Mouse (Mus musculus): ENCODE data around the gene Osbpl11.
"Not testable (repeated sequence)": the region's sequence is repeated elsewhere in the genome, so short reads cannot be mapped to it uniquely, and the experiment has no call there.

Osbpl11 gene

DNA sequence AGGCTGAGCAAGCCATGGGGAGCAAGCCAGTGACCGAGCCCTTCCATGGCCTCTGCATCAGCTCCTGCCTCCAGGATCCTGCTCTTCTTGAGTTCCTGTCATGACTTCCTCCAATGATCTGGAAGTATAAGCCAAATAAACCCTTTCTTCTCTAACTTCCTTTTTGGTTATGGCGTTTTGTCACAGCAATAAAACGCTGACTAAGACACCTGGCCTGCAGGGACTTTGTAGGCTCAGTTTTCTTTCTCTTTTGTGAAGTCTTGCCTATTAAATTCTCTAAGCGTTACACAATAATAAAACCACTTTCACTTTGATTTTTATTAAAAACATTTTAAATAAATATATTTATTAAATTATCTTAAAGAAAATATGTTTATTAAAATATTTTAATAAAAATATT, 7.1 kb upstream of the Osbpl11 start:
- no peak for DNase-seq (ENCODE audit: extremely low spot score)

DNA sequence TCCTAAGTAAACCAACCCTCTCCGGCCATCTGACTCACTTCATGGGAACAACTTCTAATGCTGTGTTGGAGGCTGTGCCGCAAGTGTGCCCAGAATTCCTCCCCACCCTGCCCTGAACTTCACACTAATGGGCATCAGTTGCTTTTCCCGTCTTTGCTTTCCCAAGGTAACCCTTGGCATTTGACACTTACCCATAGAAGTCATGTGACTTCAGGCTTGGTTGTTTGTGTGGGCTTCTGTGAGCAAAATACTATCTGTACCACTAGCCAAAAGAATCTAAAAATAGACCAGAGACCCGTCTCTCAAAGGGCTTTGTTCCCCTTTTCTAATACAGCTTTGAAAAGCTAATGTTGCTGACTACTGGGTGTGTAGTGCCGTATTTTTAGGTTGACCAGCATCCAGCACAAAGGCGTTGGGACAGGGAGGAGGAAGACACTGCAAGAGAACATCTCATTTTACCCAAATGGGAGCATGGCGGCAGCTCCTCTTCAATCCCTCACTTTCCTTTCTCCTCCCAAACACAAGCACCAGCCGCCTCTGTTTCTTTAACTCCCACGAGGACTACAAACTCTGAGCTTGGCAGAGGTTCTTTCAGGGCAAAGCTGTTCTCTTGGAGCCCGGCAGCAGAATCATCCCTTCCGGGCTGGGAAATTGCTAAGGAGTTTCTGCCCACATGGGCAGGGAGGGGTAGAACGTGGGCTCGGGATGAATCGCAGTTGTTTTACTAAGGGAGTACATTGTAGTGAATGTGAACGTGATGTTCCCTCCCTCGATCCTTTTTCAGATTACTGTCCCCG, 6.4 kb upstream of the Osbpl11 start:
- DNase-seq (ENCODE audit: extremely low spot score) = no peak

DNA sequence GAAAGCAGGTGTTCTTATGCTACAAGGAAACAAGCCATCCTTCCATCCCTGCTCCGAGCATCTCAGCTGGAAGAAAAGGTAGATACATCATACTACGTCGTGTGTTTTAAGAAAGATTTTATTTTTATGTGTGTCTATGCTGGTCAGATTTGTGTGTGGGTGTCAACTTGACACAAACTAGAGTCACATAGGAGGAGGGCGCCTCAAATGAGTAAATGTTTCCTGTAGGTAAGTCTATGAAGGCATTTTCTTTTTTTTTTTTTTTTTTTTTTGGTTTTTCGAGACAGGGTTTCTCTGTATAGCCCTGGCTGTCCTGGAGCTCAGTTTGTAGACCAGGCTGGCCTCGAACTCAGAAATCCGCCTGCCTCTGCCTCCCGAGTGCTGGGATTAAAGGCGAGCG, 5.6 kb upstream of the Osbpl11 start:
- not testable (repeated sequence) for DNase-seq (ENCODE audit: extremely low spot score)

DNA sequence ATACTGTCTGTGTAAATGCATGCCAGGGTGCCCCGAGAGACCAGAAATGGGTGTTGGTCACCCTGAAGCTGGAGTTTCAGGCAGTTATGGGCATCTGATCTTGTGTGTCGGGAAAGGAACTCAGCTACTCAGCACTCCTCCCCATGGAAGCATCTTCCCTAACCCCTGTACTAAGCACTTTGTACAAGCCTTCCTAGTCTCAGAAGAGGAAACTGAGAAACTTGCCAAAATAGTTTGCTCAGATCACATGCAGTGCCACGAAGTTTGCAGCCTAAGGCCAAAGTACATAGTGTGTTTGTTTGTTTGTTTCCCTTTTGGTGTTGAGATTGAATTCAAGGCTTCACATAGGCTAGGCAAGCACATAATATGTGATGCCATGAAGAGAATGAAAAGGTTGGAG, 5.0 kb upstream of the Osbpl11 start:
- no peak for DNase-seq (ENCODE audit: extremely low spot score)

DNA sequence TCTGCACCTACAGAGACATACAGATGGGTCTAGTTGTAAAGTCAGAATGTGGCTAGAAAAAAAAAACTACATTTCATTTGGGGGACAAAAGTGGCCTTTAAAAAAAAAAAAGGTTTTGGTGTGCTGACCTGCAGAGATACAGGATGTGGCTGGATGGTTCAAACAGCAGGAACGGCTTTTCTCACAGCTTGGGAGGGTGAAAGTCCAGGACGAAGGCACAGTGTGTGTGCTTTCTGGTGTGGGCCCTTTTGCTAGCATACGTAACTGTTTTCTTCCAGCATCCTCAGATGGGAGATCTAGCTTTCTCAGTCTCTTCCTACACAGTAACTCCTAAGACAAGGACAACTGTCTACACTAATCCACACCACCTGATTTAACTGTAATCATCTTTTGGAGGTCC, 4.1 kb upstream of the Osbpl11 start:
- DNase-seq (ENCODE audit: extremely low spot score) = no peak

DNA sequence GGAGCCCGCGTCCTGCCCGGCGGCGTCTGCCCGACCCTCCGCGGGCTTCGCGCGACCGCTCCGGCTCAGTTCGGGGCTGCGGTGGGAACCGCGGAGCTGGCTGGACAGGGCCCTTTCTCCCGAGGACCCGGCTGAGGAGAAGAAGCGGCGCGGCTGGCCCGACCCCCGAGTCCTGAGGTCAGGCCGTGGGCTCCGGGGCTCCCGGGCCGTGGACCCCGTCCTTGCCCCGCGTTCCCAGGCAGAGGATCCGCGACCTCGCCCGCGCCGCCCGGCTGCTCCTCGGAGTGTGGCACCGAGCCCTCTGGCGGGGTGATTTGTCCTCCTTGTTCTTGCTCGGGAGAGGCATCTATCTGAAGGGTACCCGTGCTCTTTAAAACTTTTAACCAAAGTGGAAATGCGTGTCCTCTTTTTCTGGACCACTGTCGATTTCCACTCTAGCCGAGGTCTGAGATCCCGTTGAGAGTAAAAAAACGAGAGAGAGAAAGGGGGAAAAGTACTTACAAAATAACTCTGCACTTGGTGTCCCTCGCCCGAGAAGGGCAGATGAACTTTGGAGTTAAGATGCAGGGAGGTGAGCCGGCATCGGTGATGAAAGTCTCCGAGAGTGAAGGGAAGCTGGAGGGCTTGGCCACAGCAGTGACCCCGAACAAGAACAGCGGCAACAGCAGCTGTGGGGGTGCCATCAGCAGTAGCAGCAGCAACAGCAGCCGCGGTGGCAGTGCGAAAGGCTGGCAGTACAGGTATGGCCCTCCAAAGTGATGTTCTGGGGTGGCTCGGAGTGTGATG, 583 bp downstream of the Osbpl11 start:
- no peak for DNase-seq (ENCODE audit: extremely low spot score)

DNA sequence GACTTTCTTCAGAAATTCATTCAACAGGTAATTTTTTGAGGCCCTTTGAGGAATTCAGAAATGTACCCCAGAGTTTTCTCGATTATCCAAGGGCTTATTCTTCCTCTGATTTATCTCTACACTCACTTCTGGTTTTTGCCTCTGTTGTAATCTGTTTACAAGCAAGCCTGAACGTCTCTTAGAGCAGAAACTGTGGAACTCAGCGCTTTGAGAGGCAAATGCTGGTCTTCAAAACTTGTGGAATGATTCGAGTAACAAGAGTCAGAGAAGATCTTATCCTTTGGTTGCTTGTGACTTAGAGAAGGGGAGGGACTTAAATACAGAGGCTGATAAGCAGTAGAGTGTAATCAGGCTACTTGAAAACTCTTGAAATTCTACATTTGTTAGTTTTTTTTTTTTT, 1.3 kb downstream of the Osbpl11 start:
- no peak for DNase-seq (ENCODE audit: extremely low spot score)

DNA sequence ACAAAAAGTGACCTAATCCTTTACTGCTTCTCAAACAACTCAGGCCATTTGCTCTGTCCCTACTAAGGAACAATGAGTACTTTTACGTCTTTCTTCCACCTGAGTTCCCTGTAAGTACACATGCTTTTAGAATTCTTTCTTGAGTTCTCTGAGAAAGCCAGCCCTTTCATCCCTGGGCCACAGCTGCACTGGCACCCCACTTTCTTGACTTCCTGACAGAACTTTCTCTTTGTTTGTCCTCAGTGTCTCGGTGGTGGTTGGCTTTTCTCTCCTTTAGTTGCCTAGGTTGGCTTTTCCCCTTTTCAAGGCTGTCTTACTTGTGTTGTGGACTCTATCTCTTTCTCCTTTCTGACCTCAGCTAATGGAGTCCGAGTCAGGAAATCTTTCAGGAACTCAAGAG, 3.2 kb downstream of the Osbpl11 start:
- no peak for DNase-seq (ENCODE audit: extremely low spot score)

DNA sequence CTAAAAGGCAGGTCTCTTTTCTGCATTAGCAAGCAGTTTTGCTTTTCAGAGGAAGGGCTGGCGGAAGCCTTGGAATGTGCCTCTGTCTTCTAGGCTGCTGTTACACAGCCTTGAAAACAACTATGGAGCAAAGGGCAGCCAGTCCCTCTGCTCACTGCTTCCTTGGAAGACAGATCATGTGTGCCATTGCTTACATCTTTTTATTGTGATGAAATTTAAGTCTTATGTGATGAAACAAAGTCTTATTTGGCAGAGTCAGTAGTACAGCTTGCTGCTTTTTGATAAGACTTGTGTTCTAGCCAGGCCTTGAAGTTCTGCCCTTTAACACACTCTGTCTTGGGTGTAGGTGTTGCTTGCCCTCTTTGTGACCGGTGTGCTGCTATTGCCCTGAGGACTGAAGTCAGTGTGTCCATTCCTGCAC, 6.8 kb downstream of the Osbpl11 start:
- DNase-seq (ENCODE audit: extremely low spot score) = no peak

DNA sequence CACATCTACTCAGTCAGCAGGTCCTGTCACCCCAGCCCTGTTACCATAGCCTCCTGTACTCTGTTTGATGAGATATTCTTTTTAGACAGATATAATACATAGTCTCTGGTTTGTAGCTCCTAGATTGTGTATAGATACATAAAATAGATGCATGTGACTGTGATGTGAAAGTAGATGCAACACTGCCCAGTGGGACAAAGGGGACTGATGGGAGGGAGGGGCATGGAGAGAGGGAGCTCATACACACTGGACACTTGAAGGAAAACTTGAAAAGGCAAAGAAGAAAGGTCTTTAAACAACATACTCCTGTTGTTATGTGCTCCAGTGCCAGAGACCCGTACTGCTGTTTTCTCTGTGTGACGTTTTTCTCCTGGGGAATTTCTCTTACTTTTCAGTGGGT, 7.4 kb downstream of the Osbpl11 start:
- DNase-seq (ENCODE audit: extremely low spot score) = no peak

DNA sequence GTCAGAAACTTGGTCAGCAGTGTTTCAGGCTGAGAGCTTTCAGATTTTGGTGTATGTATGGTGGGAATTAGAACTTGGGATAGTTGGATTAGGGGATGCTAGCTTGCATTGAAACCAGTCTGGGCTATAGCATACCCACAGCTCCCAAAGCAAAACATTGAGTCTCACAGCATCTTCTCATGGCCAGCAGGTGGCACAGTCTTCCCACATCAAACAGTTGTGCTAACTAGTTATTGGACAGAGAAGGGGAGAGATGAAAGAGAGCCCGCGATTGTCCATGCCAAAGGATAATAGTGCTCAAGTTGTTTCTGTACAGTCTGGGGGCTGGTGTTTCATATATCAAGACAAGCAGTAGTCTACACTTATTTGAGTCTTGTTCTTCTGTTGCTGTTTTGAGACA, 8.8 kb downstream of the Osbpl11 start:
- DNase-seq (ENCODE audit: extremely low spot score) = peak; percentile 32

DNA sequence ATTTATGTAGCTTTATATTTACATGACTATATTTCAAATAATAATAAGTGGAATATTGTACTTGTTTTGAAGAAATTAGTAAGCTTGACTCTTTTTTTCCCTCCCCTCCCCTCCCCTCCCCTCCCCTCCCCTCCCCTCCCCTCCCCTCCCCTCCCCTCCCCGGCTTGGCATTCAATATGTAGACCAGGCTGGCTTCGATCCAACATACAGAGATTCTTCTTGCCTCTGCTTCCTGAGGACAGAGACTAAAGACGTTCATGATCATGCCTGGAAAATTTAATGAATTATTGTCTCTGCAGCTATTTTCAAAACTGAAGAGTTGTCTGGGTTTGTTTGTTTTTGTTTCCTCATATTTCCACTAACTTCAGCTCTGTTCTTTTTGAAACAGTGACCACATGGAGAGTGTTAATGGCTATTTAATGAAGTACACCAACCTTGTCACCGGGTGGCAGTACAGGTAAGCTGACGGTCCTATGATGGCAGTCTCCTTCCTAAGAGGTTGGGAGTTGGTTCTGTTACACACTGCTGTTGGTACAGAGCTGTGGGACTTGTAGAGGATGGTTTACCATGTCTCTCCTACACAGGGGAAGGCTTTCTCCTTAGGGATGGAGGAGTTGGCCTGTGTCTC, 10.9 kb downstream of the Osbpl11 start:
- DNase-seq (ENCODE audit: extremely low spot score) = no peak

DNA sequence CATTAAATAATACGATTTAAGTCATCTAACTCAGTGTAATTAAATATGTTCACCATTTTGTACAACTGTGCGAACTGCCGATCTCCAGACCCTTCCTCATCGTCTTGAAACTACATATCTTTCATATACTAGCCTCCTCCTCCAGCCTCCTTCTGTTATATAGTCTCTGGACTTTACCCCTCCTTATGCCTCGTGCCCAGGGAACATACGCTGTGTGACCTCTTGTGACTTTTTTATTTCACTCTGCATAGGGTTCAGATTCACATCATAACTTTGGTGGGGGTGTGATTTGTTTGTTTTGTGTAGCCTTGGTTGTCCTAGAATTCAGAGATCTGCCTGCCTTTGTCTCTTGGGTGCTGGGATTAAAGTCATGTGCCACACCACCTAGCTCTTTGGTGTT, 11.7 kb downstream of the Osbpl11 start:
- DNase-seq (ENCODE audit: extremely low spot score) = no peak

DNA sequence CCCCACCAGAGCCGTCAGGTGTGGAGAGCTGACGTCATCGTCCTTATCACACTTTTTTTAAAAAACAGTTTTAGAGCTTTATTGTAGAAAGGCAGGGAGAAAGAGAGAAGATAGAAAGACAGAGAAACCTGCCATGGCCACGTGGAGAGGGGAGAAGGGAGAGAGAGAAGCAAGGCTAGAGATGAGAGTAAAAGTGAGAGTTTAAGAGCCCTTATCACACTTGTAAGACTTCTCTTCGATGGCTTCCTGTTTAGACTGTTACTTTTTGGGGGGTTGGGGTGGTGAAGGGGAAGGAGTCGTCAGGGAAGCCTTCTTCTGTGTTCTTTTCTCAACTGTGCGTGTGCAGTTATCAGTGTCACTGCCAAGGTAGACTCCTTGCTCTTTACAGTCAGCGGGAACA, 15.7 kb downstream of the Osbpl11 start:
- DNase-seq (ENCODE audit: extremely low spot score) = no peak

DNA sequence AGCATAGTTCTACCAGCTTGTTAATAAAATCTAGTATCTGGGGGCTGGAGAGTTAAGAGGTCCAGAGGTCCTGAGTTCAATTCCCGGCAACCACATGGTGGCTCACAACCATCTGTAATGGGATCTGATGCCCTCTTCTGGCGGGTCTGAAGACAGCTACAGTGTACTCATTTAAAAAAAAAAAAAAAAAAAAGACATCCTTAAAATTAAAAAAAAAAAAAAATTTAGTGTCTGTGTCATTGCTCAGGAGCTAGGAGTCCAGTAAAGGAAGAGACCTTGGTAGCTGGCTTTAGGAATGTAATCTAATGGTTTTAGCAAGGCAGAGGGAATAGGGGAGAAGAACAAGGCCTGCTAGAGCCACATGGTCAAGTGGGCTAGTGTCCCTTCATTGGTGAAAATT, 25.9 kb downstream of the Osbpl11 start:
- DNase-seq (ENCODE audit: extremely low spot score) = no peak

DNA sequence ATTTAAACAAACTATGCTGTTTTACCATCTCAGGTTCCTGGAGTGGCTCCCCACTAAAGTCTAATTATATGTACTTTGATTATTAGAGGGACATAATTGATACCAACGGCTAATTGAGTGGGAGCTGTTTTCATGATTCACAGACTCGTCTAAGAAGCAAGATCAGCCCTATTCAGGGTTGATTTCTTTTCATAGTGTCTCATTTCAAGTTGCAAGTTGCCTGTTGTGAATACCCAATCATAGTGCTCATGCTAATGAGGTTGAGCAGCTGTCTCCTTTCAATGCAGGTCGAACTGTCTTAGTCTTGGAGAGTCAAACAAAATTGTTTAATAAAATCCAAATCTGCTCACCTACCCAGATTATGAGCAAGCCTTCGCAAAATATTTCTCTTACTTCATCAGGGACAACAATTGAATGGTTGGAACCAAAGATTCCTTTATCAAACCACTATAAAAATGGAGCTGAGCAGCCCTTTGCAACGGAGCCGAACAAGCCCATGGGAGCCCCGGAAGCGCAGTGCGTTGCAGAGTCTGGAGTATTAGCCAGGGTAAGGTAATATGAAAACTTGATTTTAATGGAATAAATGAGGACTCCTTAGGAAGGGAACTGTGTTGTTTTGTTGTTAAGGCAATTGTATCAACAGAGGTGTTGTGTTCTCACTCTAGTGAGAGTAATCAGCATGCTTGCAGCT, 31.6 kb downstream of the Osbpl11 start:
- no peak for DNase-seq (ENCODE audit: extremely low spot score)

DNA sequence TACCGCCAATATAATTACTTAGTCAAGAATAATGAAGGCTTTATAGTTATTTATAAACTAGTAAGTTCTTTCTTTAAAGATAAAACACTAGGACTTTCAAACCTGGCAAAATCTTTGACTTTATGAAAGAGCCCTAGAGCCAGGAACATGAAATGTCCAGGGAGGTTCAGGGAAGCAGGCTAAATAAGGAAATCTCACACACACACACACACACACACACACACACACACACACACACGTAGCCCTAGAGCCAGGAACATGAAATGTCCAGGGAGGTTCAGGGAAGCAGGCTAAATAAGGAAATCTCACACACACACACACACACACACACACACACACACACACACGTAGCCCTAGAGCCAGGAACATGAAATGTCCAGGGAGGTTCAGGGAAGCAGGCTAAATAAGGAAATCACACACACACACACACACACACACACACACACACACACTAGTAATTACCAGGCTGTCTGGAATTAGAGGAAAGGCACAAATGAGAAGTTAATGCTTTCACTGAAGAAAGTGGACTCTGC, 32.7 kb downstream of the Osbpl11 start:
- not testable (repeated sequence) for DNase-seq (ENCODE audit: extremely low spot score)

DNA sequence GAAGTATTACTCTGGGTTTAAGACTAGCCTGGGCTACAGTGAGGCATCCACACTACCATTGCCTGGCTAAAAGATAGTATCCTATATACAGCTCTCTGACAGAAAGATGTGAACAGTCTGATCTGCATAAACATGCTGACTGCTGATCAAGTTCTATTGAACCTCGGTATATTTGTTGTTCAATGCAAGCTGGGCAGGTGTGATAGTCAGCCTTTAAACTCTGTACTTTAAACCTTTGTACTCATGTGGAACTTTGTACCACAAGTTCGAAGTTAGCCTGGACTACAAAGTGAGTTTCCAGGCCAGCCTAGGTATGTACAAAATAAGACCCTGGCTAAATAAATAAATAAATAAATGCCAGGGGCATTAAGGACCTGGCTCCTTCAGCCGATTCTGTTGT, 37.6 kb downstream of the Osbpl11 start:
- no peak for DNase-seq (ENCODE audit: extremely low spot score)

DNA sequence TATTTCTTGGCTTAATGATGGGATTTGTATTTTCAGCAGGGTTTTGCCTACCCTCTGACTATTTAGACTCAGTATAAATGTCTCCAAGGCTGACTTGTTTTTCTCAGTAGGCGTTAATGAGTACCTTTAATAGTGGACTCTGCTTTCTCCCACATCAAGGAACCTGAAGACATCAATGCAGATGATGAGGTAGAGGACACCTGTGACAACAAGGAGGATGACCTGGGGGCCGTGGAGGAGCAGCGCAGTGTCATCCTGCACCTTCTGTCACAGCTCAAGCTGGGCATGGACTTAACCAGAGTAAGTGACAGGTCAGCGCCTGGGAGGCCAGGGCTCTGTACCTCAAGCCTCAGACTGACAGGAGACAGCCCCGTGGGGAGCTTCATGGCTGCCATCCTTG, 39.5 kb downstream of the Osbpl11 start:
- DNase-seq (ENCODE audit: extremely low spot score) = no peak

DNA sequence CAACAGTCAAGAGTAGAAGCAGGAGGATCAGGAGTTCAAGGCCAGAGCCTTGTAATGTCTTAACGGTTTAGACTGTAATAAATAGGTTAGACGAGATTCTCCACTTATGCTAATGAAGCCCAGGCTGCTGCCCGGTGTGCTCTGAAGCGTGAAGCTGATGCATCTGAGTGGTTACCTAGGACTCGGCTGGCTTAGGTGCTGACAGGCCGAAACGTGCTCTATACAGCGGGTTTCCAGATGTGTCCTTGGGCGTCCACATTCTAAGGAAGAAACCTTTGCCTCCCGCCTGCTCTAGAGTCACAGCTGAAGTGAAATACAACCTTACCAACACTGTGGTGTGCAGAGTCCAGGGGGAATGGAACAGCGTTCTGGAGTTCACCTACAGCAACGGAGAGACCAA, 49.3 kb downstream of the Osbpl11 start:
- DNase-seq (ENCODE audit: extremely low spot score) = no peak

DNA sequence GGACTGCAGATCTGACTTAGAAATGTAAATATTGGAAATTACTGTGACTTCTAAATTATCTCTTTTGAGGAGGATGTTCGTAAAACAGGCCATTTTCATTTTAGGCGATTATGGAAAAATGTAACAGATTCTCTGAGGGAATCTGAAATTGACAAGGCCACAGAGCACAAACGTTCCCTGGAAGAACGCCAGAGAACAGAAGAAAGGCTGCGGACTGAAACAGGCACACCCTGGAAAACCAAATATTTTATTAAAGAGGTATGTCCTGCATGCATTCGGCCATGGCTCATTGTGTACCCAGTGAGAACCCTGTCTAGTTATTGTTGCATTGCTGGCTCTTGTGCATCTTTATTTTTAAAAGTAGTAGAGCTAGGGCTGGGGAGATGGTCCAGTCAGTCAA, 51.3 kb downstream of the Osbpl11 start:
- no peak for DNase-seq (ENCODE audit: extremely low spot score)

DNA sequence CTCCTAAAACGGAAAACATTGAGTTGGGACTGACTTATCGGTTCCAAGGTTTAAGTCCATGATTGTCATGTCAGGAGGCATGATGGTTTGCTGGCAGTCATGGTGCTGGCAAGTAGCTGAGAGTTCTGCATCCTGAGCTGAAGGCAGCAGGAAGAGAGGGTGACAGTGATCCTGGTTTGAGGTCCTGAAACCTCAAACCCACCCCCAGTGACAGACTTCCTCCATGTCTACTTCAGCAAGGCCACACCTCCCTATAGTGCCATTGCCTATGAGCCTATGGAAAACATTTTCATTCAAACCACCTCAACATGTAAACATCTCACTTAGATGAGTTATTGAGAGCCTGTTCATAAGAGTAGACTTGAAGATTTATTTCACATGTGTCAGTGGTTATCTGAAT, 54.4 kb downstream of the Osbpl11 start:
- no peak for DNase-seq (ENCODE audit: extremely low spot score)
